Mouse (Mus musculus) urinary bladder, adult 18-20 months (tissue): ENCODE measurements around the gene Olfr550.
A peak's percentile ranks its signal among the peaks of the same experiment; 100 is the strongest.
"Not testable (repeated sequence)": the region's sequence is repeated elsewhere in the genome, so short reads cannot be mapped to it uniquely, and the experiment has no call there.

ENCODE experiments used
- DNase-seq, 2 experiments: peaks; one replicate each; pipeline ENCODE4 v3.0.0; 2022; ENCODE audit warnings: low spot score in 2 of 2, mixed read lengths in 2 of 2

The Olfr550 gene

DNA sequence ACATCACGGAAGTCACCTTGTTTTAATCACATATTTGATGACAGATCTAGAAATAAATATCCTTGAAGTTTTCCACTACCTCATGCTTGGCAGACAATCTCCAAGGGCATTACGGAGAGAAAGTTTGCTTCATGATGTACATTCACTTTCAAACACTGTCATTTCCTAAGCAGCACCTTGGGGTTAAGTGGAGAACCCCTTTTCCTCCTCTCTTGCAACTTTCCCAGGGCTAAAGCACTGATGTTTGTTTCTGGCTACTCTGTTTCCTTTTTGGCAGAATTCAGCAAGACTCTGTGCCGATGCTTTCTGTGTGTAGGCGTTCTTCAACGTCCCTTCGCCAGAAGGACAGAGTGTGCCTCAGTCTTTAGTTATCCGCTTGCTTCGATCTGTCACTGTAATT is at the start of gene Olfr550:
Olfr550 (plus strand) TSS at position 301 of the 400 bp plus-strand sequence.
- DNase-seq = no peak

- no peak for DNase-seq
Observed at GRCm38 (mm10) chr7:102529052-102529451, 42.2 kb upstream of the Olfr550 start.

DNA sequence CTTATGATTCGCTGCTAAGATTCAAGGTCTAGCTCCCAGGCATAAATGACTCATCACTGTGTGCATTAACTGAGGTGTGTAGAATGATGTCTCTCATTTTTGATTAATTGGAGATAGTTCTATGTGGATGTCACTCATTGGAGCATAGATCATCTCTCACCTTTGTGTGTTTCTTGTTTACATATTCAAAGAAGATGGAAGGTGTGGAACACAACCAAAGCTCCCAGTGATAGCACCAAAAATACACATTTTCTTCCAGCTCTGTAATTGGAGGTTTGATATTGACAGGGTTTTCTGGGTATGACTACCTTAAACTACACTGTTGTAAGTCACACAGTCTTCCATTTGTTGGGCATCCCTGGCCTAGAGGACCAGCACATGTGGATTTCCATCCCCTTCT is 36.8 kb upstream of the Olfr550 start, which contains the start of gene Olfr547:
Olfr547 (plus strand) TSS at position 301 of the 400 bp plus-strand sequence.
- no peak for DNase-seq

DNA sequence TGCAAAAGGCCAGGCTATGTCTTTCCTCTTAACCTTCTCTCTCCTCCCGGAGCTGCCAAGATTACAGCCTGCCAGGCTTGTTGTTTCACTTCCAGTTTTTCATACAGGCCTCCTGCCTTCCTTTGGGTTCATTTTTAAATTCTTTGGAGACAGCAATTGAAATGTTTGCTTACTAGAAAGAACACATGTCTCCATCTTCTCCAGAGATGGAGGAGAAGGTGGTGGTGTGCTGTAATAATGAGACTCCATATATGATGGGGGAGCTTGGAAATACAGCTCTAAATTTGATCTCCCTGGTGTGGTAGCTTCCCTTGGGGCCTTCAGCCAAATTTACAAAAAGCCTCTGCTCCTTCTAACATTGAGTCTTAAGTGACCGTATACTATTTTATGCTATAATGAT is 30.6 kb upstream of the Olfr550 start, which contains the start of gene Olfr548-ps1:
Olfr548-ps1 (plus strand) TSS at position 301 of the 400 bp plus-strand sequence.
- no peak for DNase-seq

DNA sequence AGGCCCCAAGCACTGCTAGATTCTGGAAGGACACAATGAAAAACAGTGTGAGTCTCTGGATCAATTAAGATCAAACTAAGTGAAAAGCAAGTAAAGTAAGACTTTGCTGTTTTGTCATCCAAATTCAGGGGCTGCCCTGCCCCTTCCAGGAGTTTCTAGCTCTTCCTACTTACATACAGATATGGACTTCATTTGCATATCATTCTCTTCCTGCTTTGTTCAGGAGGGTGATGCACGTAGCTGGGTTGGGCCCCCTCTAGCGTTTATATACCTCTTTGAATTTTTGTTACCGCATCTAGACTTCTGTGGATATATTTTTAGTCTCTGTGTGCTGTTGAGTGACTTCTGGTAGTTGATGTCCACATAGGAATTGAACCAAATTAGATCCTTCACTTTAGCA is 30.0 kb upstream of the Olfr550 start:
- DNase-seq = no peak

DNA sequence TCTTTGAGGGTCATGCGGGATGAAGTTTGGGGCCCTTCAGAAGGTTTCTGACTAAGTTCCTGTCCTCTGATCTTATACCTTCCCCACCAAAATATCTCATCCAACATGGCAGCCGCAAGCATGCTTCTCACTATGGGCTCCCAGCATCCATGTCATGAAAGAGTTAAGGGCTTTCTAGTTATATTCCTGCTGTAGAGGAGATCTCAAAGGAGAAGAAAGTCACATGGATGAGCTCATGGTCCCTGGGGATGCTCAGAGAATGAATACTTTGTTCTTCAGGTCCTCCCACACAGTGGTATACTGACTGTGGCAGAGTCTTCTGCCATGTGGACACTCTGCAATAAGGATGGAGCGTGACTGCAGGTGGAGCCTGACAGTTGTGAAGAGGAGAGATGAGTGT is 21.7 kb upstream of the Olfr550 start, which contains the start of gene Olfr549:
Olfr549 (plus strand) TSS at position 301 of the 400 bp plus-strand sequence.
- DNase-seq = no peak

GRCm38 (mm10) chr7:102553279-102553678 is 18.0 kb upstream of the Olfr550 start:
- no peak for DNase-seq

GRCm38 (mm10) chr7:102564999-102565997 is 5.9 kb upstream of the Olfr550 start, which contains the start of gene Trim21:
TSS of gene Trim21 (minus strand) at chr7:102565486.
- peak; percentile 80 to 88 for DNase-seq

DNA sequence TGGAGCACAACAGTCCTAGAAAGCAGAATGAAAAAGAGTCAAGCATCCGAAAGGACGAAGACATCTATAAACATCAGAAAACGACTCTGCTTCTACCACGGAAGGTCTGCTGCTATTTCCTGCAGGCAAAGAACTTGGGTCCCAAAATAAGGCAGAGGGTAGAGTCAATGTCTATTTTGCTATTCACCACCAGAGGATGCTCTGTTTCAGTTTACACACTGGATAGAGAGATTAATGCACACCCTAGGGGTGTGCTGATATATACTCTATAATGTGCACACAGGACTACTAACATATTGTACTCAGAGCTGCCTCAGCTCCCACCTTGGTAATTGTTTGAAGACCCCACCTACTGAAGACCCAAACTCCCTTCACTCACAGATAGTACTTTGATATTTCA is 5.0 kb upstream of the Olfr550 start:
- no peak for DNase-seq

DNA sequence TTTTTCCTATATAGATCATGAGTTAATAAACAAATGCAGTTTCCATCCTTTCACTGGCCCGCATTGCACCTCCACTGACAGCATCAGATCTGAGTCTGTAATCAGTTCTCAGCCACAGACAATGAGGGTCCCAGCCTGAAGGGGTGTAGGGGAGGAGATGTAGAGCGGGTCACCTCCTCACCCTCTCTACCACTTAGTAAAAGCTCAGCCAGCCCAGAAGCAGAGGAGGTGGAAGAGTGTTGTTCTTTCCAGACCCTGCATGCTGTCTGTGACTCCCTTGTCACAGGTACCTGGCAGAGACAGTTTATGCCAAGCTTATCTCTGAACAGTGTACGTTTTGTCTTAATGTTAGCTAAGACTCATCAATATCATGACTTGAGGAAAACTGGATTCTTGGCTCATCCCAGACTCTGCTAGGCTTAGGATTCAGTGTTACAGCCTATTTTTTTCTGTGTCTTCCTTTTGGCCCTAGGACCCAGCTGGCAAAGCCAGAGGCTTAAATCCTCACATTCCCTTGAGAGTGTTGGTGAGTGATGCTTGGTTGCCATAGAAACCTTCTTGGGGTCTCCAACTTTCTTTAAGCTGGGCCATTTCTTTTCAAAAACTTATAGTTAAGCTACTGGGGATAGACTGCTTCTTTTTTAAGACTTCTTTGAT is 2.1 kb downstream of the Olfr550 start:
- DNase-seq = no peak

GRCm38 (mm10) chr7:102575998-102576397 is 4.8 kb downstream of the Olfr550 start:
- no peak for DNase-seq

DNA sequence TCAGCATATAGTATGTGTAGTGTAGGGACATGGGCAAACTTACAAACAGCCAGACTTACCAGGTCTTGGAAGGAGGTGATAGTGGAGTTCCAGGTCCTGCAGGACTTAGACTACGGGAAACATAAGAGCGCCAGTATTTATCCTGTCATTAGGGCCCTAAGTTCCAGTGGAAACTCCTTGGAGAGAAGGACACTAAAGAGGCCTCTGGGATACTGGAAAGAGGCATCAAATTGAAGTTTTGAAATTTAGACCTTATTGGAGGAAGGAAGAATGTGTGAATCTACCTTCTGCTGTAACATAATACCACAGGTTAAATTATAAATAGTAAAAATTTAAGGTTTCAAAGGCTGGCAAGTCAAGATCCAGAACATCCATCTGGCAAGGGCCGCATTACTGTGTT is 20.5 kb downstream of the Olfr550 start, which contains the start of gene Olfr551:
Olfr551 (minus strand) TSS at position 101 of the 400 bp plus-strand sequence.
- DNase-seq = no peak

- no peak for DNase-seq
Observed at GRCm38 (mm10) chr7:102597378-102598031, 26.3 kb downstream of the Olfr550 start, which contains the start of gene Olfr552. TSS of gene Olfr552 (plus strand) at chr7:102597770.

DNA sequence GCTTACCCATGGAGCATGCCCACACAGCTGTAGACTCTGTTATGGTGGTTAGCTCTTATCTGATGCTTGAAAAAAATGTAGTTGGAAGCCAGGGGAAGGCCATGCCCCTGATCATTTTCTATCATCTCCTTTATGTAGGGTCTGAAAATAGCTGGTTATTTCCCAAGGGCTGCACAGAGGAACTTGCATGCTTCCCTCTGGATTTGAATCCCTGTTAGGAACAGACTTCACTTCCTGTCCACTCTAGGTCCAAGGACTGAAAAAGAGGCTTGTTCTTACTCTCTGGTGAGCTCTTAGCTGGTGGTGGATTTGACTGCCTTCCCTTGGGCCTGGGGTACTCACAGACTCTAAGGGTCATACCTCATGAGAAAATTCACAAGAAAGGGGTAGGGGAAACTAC is 46.9 kb downstream of the Olfr550 start, which contains the start of gene Olfr553:
Olfr553 (minus strand) TSS at position 101 of the 400 bp plus-strand sequence.
- DNase-seq = no peak

GRCm38 (mm10) chr7:102619608-102620007 is 48.4 kb downstream of the Olfr550 start:
- DNase-seq = no peak

DNA sequence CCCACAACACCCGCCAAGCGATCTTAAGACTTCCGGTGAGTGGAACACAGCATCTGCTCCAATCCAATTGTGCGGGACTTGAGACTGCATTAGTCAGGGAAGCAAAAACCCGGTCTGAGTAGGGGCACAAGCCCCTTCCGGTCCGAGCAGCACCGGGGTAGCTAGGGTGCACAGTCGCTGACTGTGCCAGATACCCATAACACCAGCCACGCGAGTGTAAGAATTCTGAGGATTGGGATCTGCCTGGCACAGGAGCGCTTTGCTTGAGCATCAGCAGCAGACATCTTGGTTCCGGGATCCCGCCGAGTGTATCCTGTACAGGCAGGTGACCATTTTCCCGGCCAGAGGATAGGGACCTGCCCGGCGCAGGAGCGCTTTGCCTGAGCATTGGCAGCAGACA is 49.1 kb downstream of the Olfr550 start:
- DNase-seq = not testable (repeated sequence)
